Mouse (Mus musculus): Measurements from ENCODE around the gene Gpatch8.

- no peak for TF ChIP-seq CTCF (IDR thresholded peaks at IDR 0.05)
- no peak for TF ChIP-seq POLR2A (IDR thresholded peaks at IDR 0.05; ENCODE audit: insufficient read depth, low read depth, low read length)
Observed at GRCm38 (mm10) chr11:102541471-102541870, 14.7 kb downstream of the Gpatch8 start.
